In genomic region chr2:67565480-67566331, GRCm38 (mm10) we compare ENCODE assay signal across 8 mouse cellular contexts. TPM values are rescaled to one million over a fixed set of nuclear protein-coding genes. Genes with fewer than 3 reads are reported as not detected.
DNase-seq lines count a peak whose midpoint lies in the region; ATAC-seq and TF ChIP-seq lines count a peak whose summit lies in the region.

Gene B3galt1 (plus strand): TSS chr2:67565871.

- H3K36me3 ChIP-seq in megakaryocyte, embryonic 14.5 days (replicated peaks; ENCODE audit: low read length): no peaks in the 10 kb centered on the region
- H3K36me3 ChIP-seq in embryonic facial prominence, embryonic 14.5 days (ENCODE audit: control insufficient read depth, insufficient read depth, low read length): no peaks in the 10 kb centered on the region
- H3K36me3 ChIP-seq in kidney, adult 2 months (ENCODE audit: control insufficient read depth, insufficient read depth, low read length): no peaks in the 10 kb centered on the region
- H3K36me3 ChIP-seq in limb, embryonic 10.5 days: no peaks in the 10 kb centered on the region
- H3K36me3 ChIP-seq in midbrain, embryonic 13.5 days: no peaks in the 10 kb centered on the region

- H3K4me3 ChIP-seq in megakaryocyte, embryonic 14.5 days (replicated peaks): peak within 1 kb of the TSS; percentile 90
- H3K4me3 ChIP-seq in embryonic facial prominence, embryonic 14.5 days (ENCODE audit: low read depth, low read length): peak within 1 kb of the TSS; percentile 64
- H3K4me3 ChIP-seq in kidney, adult 2 months (ENCODE audit: insufficient read depth, low read depth, low read length): peak within 1 kb of the TSS; percentile 60
- H3K4me3 ChIP-seq in limb, embryonic 10.5 days: peak within 1 kb of the TSS; percentile 78
- H3K4me3 ChIP-seq in midbrain, embryonic 13.5 days (replicated peaks): peak within 1 kb of the TSS; percentile 84

- peaks cover 33% of the 10 kb centered on the region for H3K27me3 ChIP-seq in megakaryocyte, embryonic 14.5 days (replicated peaks)
- no peaks in the 10 kb centered on the region; the same call in 1 of the 2 replicates for H3K27me3 ChIP-seq in embryonic facial prominence, embryonic 14.5 days (replicated peaks; ENCODE audit: control insufficient read depth, insufficient read depth, low read length)
- H3K27me3 ChIP-seq in kidney, adult 2 months (replicated peaks; ENCODE audit: control insufficient read depth, insufficient read depth, low read length): no peaks in the 10 kb centered on the region
- H3K27me3 ChIP-seq in limb, embryonic 10.5 days (ENCODE audit: low read depth, poor library complexity, severe bottlenecking): peaks cover 11% of the 10 kb centered on the region; the same call in 1 of the 2 replicates
- no peaks in the 10 kb centered on the region for H3K27me3 ChIP-seq in midbrain, embryonic 13.5 days

- under 1% methylated on average over 57 of the region's 83 CpGs for WGBS in embryonic facial prominence, embryonic 14.5 days
- WGBS in kidney, adult 2 months: under 1% methylated on average over 83 of the region's 83 CpGs
- under 1% methylated on average over 83 of the region's 83 CpGs for WGBS in limb, embryonic 10.5 days
- WGBS in midbrain, embryonic 13.5 days: under 1% methylated on average over 77 of the region's 83 CpGs

- peak within 1 kb of the TSS; percentile 66 for H3K9ac ChIP-seq in embryonic facial prominence, embryonic 14.5 days (ENCODE audit: low read depth, low read length)
- peak within 1 kb of the TSS; percentile 87 for H3K9ac ChIP-seq in midbrain, embryonic 13.5 days (replicated peaks)

- ATAC-seq in megakaryocyte, adult 5-6 weeks (ENCODE audit: poor library complexity, severe bottlenecking): no peak
- ATAC-seq in embryonic facial prominence, embryonic 14.5 days (ENCODE audit: low read depth): peak; percentile 98
- ATAC-seq in midbrain, embryonic 13.5 days: peak; percentile 99

- TF ChIP-seq CTCF in kidney, adult 2 months (conservative IDR thresholded peaks at IDR 0.05; ENCODE audit: insufficient read depth, insufficient read length, low read depth, low read length): no peak

- no peak for TF ChIP-seq POLR2A in kidney, adult 2 months (IDR thresholded peaks at IDR 0.05; ENCODE audit: low read depth, low read length)

- 0 out of 2 replicates have a peak, but pooled peaks cover 3% of the 10 kb centered on the region for H3K9me3 ChIP-seq in megakaryocyte, embryonic 14.5 days
- H3K9me3 ChIP-seq in embryonic facial prominence, embryonic 14.5 days (ENCODE audit: control insufficient read depth, low read length): no peaks in the 10 kb centered on the region
- H3K9me3 ChIP-seq in limb, embryonic 10.5 days (replicated peaks): no peaks in the 10 kb centered on the region
- no peaks in the 10 kb centered on the region for H3K9me3 ChIP-seq in midbrain, embryonic 13.5 days

- H3K4me1 ChIP-seq in megakaryocyte, embryonic 14.5 days: peaks cover 20% of the 10 kb centered on the region
- H3K4me1 ChIP-seq in embryonic facial prominence, embryonic 14.5 days (ENCODE audit: control insufficient read depth, insufficient read depth, low read length): no peaks in the 10 kb centered on the region; the same call in 1 of the 2 replicates
- no peaks in the 10 kb centered on the region for H3K4me1 ChIP-seq in kidney, adult 2 months (ENCODE audit: control insufficient read depth, insufficient read depth, low read length)
- peaks cover 20% of the 10 kb centered on the region for H3K4me1 ChIP-seq in limb, embryonic 10.5 days
- H3K4me1 ChIP-seq in midbrain, embryonic 13.5 days (replicated peaks): peaks cover 21% of the 10 kb centered on the region

- DNase-seq in embryonic facial prominence, embryonic 14.5 days (ENCODE audit: low spot score): peak; percentile 95
- DNase-seq in heart, adult 9 months (ENCODE audit: low spot score in 2 of 2): peak; percentile 82
- peak; percentile 71 for DNase-seq in kidney, adult 2 months
- DNase-seq in limb, embryonic 10.5 days (ENCODE audit: low spot score): peak; percentile 87
- DNase-seq in spleen, postnatal 4 days (ENCODE audit: low spot score in 2 of 2): peak; percentile 16 to 63

- peak within 1 kb of the TSS; percentile 53 for H3K4me2 ChIP-seq in embryonic facial prominence, embryonic 14.5 days (ENCODE audit: low read depth, low read length)
- H3K4me2 ChIP-seq in midbrain, embryonic 13.5 days (replicated peaks): peak within 1 kb of the TSS; percentile 97

- peak within 1 kb of the TSS; percentile 69 for H3K27ac ChIP-seq in embryonic facial prominence, embryonic 14.5 days (replicated peaks; ENCODE audit: low read depth, low read length)
- H3K27ac ChIP-seq in kidney, adult 2 months (ENCODE audit: insufficient read depth, low read depth, low read length): no peak within 1 kb of the TSS
- H3K27ac ChIP-seq in limb, embryonic 10.5 days: peak within 1 kb of the TSS; percentile 89
- peak within 1 kb of the TSS; percentile 98 for H3K27ac ChIP-seq in midbrain, embryonic 13.5 days

RNA-seq across cellular contexts. Expression of gene B3galt1, which starts in this region (rescaled TPM):
- polyA plus RNA-seq in megakaryocyte, embryonic 14.5 days (2012; ENCODE audit: insufficient read depth, low replicate concordance): not detected in 2 replicates
- total RNA-seq in megakaryocyte, adult 5-6 weeks (2015): not detected in 2 replicates
- not detected in 2 replicates for total RNA-seq in megakaryocyte, adult 5-6 weeks (2017)
- polyA plus RNA-seq in embryonic facial prominence, embryonic 14.5 days (2014; fragmentation: Nextera tagmentation; extraction: Ambion mirVana): 8.3 and 9.0 TPM in 2 replicates
- 0.23 and 0.33 TPM in 2 replicates for polyA plus RNA-seq in kidney, adult 2 months (2012; rRNA removed)
- 3.4 and 6.1 TPM in 2 replicates for polyA plus RNA-seq in limb, embryonic 10.5 days (2016; fragmentation: Nextera tagmentation; extraction: Ambion mirVana)
- 42.2 and 43.5 TPM in 2 replicates for polyA plus RNA-seq in midbrain, embryonic 13.5 days (2015; fragmentation: Nextera tagmentation; extraction: Ambion mirVana)

Comparison
In these comparisons a context has a peak if more than half of its experiments do, and no peak if none do; other contexts are left out.
1. Peak in DNase-seq and H3K4me3 ChIP-seq in kidney, adult 2 months; RNA of the gene not detected or under 1 TPM.
2. DNase-seq: peak in every context shown above with its lines; median percentile 95 in embryonic facial prominence, embryonic 14.5 days; 87 in limb, embryonic 10.5 days; 82 in heart, adult 9 months; 71 in kidney, adult 2 months; 40 in spleen, postnatal 4 days.